Mouse (Mus musculus): Measurements from ENCODE around the gene Pcyt1b.

Pcyt1b gene

DNA sequence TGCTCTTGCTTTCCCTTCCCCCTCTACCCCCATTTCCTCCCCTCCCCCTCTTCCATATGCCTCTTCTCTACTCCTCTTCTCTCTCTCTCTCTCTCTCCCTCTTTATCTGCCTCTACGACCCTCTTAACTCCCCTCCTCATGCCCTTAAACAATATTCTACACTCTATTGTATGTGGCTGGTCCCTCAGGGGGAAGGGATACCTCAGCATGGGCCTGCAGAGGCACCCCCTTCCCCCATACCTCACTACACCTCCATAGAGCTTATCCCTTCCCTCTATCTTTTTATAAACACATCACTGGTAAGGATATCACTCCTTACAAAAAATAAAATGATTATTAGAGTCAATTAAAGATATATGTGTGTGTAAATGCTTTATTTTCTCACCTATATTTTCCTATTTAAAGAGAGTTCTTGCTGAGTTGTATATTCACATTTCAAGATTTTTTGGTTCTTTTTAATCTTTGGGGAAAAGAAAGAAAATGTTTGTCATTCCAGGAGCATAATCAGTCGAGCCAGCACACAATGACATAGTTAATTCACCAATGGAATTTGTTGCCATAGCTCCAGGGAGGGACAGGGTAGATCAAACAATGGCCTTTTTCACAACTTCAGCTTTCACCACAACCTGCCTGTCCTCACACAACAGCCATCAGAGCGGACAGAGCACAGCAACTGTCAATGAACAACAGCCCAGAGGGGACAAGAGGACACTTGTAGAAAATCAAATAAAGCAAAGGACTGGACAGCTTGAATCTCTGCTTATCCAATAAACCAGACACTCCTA is at the start of gene Pcyt1b:
Gene Pcyt1b, plus strand, starts transcription at position 646 of the 785 bp plus-strand sequence.
- DNase-seq (ENCODE audit: low read depth, low spot score), result no peak

DNA sequence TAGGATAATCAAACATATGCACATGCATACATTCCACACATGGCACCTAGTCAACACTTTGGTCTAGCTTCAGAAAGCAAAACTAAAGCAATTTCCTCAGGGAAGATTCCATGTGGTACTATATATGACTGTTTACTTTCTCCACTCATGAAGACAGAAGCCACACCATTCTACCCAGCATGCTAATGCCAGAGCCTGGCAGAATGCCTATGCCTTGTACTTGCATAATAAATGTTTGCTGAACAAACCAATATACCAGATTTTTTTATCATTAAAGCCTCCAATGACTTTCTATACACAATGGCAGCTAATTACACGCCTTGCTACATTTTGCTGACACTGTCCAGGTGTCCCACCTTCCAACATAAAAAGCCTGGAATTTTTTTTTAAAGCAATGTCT is 24.4 kb upstream of the Pcyt1b start:
- DNase-seq (ENCODE audit: low read depth, low spot score), result no peak

DNA sequence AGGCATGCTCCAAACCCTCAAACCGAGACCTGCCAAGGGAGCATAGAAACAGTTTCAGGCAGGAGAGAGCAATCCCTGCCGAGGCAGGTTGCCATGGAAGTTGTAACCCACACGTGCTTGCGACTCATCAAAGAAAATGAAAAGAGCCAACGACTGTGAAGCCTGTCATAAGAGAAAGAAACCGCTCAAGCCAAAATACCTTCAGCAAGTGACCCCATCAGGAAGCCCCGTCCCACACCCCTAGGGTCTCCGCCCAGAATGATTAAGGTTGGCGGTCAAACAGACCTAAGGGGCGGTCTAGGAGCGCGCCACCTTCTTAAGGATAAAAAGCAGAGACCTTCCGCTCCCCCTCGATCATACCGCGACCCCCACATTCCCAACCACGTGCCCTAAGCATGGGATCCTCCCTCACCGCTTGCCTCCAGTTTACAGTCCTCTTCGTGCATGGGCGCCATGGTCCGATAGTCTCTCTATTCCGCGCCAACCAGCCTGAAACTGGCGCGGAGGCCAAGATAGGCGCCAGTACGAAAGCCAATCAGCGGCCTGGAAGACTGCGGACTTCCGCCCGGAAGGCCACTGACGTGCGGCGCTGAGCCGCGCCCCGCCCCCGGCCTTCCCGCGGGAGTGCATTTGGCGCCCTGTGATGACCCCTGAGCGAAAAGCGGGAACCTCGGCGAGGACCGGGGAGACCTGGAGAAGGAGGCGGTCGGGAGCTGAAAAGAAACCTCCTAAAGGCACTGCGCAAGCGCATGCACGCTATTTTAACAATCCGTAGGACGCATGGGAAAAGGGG is 22.8 kb upstream of the Pcyt1b start, which contains the start of gene Pola1:
Gene Pola1, minus strand, starts transcription at position 499 of the 793 bp plus-strand sequence.
- peak; percentile 84 for DNase-seq (ENCODE audit: low read depth, low spot score)

DNA sequence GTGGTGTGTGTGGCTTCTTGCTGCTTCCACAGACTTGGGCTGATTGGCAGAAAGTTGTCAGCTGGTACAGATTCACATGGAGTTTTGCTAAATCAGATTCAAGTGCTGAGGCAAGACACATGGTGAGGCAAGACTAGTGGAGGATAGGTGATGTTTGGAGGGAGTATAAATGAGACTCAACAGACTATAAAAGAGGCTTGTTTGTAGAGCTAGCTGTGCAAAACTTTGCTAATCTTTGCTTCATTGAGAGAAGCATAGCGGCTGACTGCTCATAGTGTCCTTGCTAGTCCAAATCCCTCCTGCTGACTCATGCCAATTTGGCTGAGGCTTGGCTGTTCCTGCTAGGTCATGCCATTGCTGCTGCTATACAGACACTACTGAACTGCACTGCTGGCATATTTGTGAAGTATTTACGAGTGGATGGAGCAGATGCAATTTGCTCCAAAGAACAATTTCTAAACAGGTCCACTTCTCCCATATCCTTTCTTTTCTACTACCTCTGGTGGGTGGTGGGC is 19.7 kb upstream of the Pcyt1b start:
- DNase-seq (ENCODE audit: low read depth, low spot score), result no peak

DNA sequence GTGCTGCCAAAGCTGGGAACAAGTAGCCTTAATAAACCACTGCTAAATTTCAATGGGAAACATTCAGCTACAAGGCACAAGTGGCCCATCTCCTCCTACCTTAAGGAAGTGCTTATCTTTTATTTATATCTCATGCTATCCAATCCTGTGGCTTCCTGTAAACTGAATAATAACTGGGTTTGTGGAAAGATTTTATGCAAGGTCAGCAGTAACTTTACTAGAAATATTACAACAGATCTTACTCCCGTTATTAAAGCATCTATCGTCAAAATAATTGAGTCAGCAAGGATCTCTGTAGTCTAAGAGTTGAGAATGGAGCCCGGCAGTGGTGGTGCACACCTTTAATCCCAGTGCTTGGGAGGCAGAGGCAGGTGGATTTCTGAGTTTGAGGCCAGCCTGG is 11.1 kb upstream of the Pcyt1b start:
- no peak for DNase-seq (ENCODE audit: low read depth, low spot score)

DNA sequence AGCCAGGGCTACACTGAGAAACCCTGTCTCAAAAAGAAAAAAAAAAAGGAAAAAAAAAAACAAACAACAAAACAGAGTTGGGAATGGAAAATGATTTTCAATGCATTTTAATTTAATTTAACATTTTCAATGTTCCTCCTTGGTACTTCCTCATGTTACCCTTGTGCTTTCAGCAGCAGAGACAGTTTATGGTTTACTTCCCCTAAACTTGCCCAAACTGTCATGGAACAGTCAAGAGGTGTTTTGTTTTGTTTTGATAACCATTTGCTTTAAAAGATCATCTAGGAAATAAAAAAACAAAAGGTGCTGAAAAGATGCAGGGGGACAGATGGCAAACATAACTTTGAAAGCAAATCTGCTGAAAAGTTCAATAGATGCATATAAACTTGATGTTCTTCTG is 10.6 kb upstream of the Pcyt1b start:
- DNase-seq (ENCODE audit: low read depth, low spot score), result no peak

DNA sequence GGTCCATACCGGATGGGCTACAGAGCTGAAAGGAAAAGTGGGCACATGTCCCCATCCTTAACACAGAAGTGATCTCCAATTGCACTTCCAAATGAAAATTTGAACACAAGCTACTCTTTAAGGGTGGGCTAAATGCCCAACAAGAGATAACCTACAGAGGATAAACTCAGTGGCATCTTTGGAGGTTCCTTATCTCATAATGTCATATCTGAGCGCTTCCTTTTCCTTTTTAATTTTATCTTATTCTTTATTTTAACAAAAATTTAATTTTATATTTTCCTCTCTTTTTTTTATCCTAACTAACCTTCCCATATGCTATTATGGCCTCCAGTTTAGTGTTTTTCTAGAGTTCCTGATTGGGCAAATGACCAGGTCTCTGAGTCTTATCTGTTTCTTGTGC is 3.9 kb upstream of the Pcyt1b start:
- no peak for DNase-seq (ENCODE audit: low read depth, low spot score)

DNA sequence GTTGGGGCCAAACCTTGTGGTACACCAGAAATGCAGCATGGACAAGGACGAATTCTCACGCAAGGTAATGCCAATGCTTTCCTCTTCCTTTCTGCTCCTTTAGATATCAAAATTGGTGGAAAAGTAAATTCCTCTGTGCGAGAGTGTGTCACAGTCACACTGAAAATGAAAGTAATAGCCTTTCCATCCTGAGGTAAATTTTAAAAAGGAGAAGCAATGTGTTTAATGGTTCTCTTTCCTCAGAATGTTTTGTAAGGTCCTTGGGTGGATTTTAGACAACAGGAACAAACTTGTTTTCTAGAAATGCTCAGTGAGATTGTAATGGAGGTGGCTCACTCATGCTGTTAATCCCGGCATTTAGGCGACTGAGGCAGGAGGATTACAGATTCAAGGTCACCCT is 490 bp downstream of the Pcyt1b start:
- no peak for DNase-seq (ENCODE audit: low read depth, low spot score)

DNA sequence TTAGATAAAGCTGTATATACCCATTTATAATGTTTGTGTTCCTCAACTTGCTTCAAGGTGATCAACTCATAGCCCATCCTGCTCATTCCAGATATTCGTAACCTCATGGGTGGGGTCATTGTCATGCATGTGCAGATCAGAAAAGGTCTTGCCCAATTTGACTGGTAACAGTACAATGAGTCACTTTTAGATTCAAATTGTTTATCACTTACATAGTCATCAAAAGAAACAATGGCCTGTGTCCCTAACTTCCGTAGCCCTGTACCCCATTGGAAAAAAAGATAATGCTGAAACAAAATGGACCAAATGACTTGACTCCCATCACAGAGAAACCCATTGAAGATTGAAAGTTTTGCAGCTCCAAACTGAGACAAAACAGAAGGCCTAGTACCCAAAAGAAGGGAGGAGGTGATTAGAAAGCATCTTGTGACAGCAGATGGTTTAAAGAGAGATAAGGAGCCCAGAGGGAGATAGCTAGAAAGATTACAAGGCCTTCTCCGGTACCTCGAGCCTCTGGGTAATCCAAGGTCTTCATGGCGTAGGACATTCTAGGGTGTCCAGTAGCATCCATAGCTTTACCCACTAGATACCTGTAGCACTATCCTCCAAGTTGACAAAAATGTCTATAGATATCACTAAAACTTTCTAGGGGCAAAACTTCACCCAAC is 9.4 kb downstream of the Pcyt1b start:
- no peak for DNase-seq (ENCODE audit: low read depth, low spot score)

DNA sequence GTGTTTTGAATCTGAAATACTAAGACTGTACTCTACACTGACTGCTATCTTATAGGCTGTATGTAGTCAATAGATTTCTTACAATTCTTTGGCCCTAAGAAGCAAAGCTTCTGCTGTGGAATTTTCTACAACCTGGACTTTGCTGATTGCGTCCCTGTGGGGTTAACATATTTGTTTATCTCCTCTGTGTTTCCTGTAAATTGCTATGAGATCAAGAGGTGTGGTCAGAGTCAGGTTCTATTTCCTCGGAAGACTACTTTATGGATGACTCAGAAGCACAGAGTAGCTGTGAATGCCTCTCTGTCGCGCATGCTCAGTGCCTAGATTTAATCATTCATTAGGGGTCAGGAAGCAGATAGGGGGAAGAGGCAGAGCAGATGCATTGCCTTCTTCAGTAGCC is 10.1 kb downstream of the Pcyt1b start:
- no peak for DNase-seq (ENCODE audit: low read depth, low spot score)

DNA sequence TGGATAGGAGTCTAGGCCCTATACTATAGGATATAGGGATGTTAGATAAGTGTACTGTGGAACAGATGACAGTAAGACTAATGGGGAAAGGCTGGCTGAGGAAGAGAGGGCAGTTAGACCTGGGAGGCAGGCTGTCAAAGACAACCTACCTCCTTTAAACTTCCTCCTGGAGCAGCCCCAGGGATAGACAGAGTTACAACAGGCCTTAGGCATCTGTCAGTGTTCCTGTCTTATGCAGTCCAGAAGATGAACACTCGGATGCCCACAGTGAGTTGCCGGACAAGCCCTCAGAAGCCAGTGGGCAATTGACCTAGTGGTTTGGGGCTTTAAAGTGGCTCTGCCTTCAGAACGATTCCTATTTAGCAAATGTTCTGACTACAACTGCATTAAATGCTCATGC is 19.8 kb downstream of the Pcyt1b start:
- no peak for DNase-seq (ENCODE audit: low read depth, low spot score)

DNA sequence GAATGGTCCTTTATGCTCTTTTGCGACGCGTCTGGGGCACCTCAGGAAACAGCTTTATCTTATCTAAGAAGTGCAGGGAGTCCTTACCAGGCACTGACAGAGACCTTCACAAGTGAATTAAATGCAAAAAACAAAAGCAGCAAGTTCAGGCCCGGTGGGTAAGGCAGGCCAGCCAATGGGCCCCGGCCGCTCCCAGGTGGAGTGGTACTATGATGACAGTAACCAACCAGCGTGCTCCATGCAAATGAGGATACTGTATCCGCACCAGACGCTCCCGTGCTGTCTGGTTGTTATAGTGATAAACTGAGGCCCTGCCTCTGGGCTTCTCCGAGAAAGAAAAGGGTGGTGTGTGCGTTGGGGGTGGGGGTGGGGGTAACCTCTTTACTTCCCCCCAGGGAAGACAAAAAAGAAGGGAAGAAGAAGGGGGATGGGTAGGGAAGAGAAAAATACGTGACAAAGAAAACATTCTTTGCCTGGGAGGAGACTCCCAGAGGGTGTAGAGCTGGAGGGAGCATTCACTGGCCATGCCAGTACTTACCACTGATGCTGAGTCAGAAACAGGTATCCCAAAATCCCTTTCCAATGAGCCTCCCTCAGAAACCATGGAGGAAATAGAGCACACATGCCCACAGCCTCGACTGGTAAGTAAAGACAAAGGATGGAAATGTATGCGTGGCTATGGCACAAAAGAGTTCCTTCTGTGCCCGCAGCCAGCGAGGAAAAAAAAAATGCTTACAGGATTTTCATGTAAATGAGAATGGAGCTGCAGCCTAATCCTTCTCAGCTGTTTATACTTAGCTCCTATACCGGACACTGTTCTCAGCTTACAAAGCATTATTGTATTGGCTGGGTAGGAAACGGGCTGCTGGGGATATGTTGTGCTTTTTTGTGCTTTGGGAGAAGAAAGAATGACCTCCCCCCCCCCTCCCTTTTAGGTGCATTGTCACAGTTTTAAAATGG is 20.5 kb downstream of the Pcyt1b start:
- DNase-seq (ENCODE audit: low read depth, low spot score), result peak; percentile 72

DNA sequence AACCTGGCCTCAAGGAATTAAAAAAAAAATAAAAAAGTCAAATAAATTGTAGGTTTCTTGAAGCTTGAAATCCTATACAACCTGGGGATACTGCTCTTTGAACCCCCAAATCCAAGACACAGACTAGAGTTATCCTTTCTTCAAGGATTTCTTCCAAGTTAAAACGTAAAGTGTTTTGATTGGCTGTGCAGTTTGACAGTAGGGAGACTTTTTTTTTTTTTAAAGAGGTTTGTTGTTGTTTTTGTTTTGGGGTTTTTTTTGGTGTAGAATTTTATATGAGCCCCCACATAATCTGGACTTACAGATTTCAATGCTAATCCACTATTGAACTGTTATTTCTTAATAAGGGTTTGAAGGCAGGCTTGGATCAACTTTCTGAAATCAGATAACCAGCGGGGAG is 21.6 kb downstream of the Pcyt1b start:
- DNase-seq (ENCODE audit: low read depth, low spot score), result no peak

DNA sequence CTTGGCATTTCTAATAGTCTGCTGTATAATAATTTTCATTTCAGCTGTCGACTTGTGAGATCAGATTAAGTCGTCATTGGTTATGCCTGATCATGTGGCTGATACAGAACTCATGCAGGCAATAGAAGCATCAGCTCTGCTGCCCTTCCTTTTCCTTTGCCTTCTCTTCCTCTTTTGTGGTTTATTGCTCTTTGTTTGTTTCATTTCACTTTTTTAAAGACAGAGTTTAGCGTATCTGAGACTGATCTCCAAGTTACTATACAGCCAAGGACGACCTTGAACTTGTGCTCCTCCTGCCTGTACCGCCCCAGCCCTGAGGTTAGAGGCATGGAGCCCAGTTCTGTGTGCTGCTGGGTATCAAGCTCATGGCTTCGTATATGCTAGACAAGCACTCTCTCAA is 34.6 kb downstream of the Pcyt1b start:
- DNase-seq (ENCODE audit: low read depth, low spot score), result peak; percentile 70

DNA sequence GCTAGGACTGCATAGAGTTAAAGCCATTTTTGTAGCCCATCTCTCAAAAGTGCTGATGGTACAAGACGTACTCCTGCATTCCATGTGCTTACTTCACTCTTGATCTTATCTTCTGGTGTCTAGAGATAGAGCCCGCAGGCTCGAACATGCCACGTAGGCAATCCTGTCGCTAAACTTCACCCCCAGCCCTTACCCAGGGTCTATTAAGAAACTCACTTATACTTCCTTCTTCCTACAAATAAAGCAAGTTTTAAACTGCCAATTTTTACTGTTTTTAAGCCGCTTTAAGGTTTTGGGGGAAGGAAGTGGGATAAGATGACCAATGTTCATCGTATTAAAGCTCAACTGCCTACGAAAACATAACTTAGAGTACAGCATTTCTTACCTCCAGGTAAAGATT is 36.0 kb downstream of the Pcyt1b start:
- no peak for DNase-seq (ENCODE audit: low read depth, low spot score)

DNA sequence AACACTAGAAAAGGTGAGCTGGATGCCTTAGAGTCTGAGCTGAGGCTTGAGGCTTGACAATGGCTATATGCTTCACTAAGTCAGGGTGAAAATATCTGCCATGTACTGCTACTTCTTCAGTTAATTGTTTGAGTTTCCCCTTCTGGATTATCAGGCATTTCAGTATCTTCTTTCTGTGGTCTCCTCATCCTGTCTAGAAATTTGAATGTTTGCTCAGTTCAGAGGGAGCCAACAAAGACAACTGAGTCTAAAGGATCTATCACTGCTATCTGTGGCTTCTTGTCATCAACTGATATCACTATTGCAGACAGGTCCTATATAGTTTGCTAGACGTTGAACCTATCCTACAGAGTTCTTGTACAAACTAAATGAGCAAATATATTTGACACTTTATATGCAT is 42.9 kb downstream of the Pcyt1b start:
- DNase-seq (ENCODE audit: low read depth, low spot score), result no peak

DNA sequence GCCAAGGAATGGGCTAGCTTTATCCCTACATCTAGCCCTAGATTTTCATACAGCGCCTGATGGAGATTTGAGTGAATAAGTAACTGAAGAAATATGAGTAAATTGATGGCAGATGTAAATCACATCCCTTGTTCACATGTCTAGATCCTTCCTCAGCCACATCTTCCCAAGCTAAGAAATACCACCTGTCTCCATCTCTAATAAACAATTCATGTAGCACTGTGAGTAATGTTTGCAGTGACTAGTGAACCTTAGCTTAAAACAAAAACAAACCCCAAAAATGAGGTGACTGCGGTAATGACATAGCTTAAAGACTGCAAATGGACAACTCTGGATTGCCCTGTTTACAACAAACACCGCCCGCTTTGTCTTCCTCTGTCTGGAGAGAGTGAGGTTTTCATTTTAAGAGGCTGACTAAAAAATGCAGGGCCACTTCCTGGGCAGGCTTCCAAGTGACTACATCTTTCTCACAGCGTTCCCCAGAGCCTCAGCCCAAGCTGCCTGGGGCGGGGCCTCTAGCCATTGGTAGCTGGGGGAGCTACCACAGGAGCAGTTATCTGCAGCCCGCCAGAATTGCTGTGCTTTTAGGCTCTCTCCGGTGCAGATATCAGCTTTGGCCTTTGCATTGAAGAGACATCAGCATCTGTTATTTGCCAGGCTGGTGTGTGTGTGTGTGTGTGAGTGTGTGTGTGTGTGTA is 46.0 kb downstream of the Pcyt1b start:
- peak; percentile 48 for DNase-seq (ENCODE audit: low read depth, low spot score)

DNA sequence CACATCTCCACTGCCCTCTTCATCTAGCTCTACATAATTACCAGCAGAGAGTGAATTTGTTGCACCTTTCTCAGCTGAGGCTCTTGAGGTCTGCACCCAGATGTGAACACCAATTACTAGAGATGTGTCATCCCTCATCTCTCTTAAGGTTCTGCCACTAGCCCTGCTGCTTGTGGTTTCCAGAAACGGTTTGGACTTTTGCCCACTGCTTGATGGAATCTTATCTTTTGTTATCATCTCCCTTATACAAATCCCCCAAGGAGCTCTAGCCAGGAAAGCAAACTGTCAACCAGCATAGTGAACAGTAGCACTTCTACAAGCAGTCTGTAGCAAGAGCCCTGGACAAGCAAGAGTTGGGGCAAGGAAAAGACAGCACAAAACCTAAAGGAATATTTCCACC is 57.9 kb downstream of the Pcyt1b start:
- DNase-seq (ENCODE audit: low read depth, low spot score), result no peak

DNA sequence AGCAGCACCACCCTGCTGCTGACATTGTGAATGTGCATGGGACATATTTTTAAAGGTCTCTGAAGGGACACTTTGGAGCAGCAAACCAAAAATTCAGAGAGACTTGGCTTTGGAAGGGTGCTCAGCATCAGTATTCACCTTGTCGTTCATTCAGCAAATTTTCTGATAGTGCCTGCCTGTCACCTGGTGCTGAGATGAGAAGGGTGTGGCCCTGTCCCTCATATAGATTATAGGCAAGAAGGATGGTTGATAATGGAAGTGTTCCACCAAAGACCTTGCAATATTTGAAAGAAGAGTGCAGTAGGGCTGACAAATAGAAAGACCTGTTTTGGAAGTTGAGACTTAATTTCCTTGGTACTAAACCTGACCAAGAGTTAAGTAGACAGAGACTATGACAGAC is 74.9 kb downstream of the Pcyt1b start:
- no peak for DNase-seq (ENCODE audit: low read depth, low spot score)

DNA sequence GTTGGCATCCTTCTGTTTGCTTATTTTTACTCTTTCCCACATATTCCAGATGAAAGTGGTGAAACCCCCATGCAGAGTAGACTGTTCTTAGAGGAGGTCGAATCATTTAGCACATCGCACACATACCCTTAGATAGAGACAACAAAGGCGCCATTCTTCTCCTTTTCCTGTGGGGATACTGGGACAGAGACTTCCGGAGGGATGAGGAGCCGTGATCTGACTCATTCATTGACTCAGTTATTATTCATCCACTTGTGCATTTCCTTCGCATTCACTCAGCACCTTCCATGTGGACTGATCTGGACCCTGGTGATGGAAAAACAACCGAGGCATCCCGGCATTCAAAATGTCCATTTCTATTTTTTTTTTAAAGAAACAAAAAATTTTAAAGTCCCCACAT is 76.2 kb downstream of the Pcyt1b start:
- DNase-seq (ENCODE audit: low read depth, low spot score), result no peak
